Mouse (Mus musculus) right cerebral cortex, postnatal 4 days (tissue): Measurements from ENCODE around the gene Spire2.

ENCODE experiments used
- DNase-seq: peaks from one replicate; pipeline ENCODE4 v3.0.0-alpha.2; 2022

Gene Spire2

DNA sequence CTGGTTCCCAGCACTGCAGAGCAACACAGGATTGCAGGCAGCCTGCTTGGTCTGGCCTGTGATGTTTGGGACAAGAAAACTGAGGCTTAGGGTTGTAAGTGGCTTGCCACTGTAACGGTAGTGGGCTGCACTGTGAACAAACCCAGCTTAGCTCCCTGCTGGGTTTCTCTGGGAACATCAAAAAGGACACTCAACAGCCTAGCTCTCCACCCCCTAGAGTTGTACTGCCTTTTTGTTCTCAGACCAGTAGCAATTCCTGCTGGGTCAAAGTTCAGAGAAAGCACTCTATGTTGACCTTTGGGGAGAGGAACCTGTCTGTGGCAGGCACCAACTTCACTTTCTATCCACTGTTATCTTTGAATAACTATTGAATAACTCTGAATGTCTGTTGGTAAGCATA, 2.0 kb downstream of the Spire2 start:
- DNase-seq, result no peak

DNA sequence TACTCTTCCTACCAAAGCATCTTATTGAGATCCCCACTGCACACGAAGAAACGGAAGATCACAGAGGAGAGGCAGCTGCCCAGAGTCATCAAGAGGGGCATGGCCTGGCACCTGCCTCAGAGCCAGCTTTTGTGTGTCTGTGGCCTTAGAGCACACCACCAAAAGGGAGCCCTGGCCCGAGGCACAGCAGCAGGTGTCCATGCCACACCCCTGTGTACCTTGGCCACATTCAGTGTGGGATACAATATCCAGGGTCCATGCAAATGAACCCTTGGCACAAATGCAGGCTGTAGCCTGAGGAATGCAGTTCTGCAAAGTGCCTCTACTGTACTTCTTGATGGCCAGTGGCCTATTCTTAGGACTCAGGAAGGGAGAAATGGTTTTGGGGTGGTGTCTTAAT, 5.0 kb downstream of the Spire2 start:
- no peak for DNase-seq

DNA sequence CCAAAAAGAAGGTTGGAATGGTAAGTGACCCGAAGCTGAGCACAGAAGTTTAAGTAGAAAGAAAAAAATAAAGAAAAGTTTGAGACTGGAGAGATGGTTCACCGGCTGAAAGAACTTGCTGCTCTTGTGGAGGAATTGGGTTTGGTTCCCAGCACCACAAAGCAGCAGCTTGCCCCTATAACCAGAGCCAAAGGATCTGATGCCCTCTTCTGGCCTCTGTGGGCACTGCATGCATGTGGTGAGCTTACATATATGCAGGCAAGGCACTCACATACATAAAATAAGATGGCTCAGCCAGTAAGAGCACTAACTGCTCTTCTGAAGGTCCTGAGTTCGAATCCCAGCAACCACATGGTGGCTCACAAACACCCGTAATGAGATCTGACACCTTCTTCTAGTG, 7.6 kb downstream of the Spire2 start:
- DNase-seq, result no peak

DNA sequence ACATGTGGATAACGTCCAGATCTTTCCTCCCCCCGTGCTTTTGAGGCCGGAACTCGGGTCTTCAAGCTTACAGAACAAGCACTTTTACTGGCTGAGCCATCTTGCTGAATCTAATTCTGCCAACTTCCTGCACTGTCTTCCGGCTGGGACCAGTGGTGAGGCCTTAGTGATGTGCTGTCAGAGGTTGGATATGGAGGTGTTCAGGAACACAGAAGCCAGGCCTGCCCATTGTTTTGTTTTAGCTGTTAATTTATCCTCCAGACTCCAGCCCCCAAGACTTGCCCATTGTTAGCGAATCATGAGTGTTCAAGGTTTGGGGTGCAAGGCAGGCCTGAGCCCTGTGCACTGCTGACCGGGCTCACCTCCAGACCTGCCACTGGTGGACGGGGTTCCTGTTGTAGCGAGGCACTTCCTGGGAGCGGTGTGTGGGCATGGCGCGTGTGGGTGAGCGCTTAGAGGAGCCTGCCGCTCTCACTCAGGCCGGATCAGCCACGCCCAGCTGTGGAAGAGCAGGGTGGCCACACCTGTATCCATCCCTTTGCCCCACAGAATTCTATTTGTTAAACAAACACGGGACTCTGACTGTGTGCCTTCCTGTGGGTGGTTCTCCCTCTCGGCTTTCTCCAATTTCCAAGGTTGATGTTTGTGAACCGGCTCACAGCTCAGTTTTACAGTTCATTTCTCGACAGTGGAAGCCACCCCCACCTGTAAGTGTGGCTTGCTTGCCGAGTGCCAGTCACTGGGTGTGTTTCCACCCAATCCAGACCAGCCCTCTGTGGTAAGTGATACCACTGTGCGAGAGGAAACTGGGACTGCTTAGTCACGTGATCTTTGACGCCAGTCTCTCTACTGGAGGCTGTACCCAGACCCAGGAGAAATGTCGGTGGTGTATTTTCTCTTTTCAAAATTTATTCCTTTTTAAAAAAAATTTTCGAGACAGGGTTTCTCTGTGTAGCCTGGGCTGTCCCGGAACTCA, 8.8 kb downstream of the Spire2 start:
- DNase-seq, result no peak

DNA sequence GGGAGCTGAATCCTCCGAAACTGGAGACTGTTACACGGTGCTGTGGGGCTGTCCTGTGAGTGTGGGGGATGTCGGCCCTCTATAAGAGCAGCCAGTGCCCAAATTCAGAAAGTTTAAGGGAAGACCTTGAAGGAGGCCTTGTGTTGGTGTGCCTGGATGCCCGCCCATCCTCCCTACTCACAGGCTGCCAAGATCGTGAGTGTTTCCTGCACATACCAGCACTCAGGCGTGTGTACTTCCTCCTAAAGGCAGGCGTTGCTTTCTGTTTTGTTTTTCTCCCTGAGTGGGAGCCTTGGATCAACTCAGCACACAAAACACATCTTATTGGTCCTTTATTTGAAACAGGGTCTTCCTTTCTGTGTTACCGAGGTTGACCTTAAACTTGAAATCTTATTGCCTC, 9.7 kb downstream of the Spire2 start:
- DNase-seq, result no peak

DNA sequence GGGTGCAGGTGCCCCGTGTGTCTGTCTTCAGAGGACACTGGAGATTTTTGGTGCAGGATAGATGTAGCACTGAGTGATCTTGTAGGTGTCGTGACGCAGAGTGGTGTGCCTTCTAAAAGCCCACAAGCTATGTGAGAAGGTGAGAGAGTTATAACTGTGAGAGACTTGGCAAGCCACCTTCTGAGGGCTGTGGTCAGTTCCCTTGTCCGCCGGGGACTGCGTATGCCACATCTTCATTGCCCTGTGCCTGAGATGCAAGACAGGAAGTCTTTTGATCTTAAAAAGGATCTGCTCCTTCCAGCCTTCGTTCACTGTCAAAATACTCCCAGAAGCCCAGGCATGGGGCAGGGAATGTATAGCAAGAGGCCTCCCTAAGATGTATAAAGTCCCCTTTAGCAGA, 10.4 kb downstream of the Spire2 start:
- DNase-seq, result no peak

DNA sequence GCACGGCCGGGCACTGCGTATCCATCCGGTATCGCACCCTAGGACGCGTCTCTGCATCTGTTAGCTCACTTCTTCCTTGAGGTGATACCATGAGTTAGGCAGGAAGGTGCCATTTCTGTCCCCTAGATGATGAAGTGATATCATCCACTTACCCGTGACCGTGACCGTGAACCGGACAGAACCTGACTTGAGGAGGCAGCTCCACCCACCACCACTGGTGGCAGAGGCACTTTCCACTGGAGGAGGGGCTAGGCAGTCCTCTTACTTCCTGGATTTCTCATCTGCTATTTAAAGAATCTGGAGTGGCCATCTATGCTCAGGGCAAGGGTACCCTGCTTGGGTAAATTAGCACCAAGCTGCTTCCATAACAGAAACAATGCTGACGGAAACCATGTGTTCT, 10.9 kb downstream of the Spire2 start:
- no peak for DNase-seq

DNA sequence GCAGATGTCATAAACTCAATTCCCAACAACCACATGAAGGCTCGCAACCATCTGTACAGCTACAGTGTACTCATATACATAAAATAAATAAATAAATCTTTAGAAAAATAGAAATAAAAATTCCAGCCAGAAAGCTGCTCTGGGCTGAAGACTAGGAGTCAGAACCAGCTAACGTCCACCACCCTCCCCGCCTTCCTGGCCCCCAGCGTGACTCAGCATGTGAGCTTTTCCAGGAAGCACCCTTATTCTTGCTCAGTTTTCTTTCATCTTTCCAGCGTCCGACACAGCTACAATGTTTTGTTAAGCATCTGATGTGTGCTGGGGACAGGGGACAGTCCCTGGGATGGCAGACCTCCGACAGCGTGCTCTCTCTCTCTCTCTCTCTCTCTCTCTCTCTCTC, 12.6 kb downstream of the Spire2 start:
- DNase-seq, result no peak

DNA sequence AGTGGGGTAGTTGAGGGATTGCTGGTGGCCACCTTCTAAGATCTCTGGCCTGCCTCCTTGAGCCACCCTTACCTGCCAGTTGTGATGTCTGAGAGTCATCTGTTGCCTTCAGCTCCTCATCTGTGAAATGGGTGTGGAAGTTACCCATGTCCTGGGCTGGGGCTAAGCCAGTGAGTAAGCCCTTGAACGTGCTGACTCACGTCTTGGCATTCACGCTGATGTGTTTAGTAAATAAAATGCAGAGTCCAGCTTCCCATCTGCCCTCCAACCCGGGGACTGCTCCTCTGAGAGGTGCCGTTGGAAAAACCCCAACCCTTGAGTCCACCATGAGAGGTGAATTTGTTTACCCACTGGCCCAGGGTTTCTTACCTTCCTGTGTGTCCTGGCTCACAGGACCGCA, 13.3 kb downstream of the Spire2 start:
- DNase-seq, result no peak

DNA sequence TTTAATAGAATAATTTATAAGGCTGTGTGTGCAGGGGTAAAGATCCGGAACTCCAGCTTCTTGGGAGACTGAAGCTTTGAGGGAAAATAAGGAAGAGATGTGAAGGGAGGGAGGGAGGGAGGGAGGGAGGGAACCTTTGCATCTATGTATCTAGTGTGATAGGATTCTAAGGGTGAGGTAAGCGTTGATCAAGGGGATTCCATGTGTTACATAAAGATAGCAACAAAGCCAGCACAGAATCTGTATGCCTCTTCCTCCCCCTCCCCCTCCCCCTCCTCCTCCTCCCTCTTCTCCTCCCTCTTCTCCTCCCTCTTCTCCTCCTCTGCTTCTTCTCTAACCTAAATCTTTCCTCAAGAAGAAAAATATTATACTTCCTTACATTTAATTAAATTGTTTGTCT, 14.8 kb downstream of the Spire2 start:
- no peak for DNase-seq

DNA sequence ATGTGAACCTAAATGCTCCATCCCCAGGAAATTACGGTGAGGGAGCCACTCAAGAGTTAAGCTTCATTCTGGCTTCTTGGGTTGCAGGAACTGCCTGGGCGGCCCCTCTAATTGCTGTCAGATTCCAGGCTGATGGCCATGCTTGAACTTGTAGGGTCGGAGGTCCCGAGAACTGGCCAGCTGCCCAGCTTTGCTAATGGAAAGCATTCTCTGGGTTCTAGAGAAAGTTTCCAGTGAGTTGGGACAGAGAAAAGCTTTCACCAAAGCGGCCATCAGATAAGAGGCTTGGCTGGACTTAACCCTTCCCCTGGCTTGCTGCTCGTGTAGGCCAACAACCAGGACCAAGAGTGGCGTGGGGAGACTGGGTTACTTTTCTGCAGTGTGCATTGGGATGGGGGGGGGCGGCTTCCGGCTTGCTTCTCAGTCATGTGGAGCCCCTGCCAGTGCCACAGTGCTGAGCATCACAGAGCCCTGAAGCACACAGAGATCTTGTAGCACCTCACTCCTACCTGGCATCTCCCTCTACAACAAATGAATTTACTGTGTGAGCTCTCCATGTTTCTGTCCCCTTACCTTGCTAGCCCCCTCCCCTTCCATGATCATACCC, 15.8 kb downstream of the Spire2 start:
- DNase-seq, result peak; percentile 75

DNA sequence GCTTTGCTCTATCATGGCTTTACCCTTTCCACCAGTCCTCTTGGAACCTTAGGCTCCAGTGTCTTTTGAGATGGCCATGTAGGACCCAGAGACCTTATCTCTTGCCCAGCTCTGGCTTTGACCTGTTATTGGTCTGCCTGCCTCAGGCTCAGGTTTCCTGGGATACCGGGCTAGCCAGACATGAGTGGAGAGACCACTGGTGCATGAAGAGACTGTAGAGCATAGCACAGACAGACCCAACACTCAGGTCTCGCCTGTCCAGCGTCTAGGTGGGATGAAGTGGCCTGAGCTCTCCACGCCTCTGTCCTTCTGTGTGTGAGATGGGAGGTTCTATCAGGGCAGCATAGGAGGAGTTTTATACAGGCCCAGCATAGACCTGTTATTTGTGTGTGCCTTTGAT, 16.6 kb downstream of the Spire2 start:
- DNase-seq, result no peak

DNA sequence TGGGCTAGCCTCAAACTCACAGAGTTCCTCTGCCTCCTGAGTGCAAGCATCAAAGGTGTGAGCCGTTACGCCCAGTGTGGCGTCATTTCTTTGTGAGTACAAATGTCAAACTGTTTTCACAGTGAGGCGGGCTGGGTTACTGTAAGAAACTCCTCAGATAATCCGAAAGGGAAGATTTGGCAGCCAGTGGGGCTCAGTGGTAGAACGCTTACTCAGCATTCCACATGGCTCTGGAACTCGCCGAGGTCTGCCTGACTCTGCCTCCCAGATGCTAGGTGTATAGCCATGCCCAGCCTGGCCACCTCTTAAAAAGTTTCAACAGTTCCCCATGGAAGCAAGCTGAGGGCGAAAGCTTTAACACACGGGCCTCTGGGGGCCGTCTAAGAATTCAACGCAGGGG, 19.6 kb downstream of the Spire2 start:
- DNase-seq, result no peak

DNA sequence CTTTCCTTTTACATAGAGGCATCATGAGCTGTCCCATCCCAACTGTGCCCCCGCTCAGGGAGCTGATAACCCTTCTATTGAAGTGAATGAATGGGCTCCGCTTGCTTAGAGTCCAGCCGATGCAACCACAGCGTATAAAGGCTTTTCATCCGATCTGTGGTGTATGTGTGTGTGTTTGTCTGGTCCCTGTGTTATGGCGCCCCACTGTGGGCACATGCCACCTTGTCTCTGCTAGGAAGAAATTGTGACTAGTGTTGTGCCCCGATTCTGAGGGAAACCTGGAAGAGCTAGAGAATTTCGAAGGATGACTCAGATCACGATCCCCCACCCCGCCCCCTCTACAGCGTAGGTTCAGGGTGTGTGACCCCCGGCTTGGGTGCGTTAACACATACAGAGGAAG, 20.3 kb downstream of the Spire2 start:
- peak; percentile 69 for DNase-seq

DNA sequence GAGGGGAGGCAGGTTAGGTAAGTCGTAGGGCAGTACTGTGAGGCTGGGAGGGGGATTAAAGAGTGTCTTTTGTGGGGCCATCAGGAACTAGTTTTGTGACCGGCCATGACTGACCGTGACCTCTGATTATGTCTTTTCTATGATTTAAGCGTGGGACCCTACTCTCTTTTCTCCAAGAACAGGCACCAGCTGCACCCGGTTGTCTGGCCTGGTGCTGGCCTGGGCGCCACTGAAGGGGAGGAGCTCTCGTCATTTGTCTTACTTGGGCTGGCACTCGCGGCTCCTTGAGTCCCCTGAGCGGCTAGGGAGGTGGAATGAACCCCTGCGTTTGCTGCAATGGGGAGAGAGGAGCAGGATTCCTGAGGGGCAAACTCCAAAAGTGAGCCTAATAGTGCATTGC, 20.7 kb downstream of the Spire2 start:
- no peak for DNase-seq

DNA sequence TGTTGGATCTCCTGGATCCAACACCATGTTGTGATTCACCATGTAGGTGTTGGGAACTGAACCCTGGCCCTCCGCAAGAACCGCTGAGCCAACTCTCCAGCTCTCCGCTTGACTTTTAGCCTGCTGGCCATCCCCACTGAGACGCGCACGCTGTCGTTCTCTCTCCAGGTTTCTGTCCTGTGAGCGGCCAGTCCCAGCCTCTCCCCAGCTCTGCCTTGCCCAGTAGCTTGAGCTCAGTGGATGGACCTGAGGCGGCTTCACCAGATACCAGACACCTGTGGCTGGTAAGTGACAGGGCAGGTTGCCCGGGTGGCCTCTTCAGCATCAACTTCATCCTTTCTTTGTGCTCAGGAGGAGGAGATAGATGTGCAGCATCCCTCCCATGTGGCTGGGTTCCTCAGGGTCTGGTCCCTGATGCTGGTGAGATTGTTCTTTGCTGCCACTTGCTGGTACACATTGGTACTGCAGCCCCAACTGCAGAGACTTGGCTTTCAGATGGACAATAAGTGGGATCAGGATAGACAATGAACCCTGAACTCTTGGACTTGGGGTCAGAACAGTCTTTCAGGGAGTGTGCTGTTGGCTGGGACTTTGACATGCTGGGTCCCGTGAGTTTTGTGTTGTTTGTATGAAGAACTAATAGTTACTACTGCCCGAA, 28.7 kb downstream of the Spire2 start:
- peak; percentile 87 for DNase-seq

DNA sequence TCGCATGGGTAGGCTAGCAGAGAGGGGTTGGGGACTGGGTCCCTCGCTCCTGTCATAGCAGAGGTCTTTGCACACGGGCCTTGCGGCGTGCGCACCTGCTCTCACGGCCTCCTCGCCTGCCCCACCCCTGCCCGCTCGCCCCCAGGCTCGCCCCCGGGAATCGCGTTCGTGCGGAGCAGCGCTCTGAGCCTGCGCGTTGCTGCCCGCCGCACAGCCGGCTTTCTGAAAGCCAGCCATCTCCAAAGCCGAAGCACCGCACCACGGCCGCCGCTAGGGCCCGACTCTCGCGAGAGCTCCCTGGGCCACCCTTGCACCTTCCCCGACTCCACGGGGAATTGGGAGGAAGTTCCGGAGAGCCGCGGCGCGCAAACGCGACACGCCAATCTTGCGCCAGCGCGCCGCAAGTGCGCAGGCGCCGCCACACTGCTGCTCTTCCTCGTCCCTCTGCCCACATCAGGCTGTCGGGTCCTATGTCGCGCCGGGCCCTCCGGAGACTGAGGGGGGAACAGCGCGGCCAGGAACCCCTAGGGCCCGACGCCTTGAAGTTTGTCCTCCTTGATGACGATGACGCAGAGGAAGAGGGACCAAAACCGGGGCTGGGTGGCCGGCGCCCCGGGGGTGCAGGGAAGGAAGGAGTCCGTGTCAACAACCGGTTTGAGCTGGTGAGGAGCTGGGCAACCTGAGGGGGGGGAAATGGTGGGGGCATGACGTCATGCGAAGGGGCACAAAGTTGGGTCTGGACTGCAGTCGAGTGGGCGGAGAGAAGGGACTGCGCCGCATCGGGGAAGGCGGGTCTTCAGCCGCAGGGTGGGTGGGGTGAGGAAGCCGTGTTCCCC, 41.1 kb downstream of the Spire2 start, which contains the start of gene Tcf25:
Gene Tcf25, plus strand, starts transcription at position 351 of the 836 bp plus-strand sequence.
- peak; percentile 96 for DNase-seq

DNA sequence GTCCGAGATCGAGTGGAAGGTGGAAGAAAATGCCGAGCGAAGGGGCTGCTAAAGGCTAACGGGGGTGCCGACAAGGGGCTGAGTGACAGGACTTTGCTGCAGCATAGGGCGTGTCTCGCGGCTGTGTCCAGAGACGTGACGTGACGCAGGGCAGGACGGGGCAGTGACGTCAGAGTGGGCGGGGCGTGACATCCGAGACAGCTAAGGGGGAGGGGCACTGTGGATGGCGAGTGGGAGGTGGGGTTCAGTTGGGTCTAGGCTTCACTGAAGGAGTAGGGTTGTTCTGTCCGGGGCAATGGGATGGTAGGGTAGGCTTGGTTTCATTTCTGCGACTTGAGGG, 41.7 kb downstream of the Spire2 start:
- peak; percentile 93 for DNase-seq

DNA sequence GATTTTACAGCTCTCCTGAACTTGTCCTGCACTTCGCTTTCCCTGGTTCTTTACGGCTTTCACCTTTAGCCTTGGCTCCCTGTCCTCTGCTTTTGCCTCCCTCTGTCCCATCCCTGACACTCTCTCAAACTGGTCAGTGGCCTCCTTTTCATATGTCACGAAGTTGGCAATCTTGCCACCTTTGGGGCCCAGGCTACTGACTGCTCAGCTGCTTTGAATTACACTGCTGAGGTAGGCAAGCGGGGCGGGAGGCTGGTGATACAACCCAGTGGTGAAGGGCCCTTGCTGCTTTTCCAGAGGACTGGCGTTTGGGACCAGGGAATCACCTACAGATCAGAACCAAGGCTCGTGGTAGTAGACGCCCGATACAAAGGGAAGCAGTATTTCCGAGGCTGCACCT, 43.2 kb downstream of the Spire2 start:
- DNase-seq, result no peak

DNA sequence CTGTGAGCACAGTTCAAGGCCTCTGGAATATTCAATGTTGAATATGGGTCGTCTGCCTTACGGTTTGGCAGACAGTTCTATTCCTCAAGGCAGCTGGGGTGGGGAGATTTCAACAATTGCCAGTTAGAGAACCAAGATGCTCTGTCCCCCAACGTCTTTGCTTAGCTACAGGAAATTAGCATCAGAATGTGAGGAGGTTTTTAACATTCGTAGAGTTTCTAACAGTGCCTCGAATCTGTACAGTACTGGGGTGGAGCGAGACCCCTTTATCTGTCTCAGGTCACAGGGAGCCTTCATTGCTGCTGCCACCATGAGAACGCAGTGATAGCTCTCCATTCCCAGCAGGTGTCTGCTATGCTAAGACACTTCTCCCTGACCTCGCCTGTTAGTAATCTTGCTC, 43.6 kb downstream of the Spire2 start:
- DNase-seq, result no peak

DNA sequence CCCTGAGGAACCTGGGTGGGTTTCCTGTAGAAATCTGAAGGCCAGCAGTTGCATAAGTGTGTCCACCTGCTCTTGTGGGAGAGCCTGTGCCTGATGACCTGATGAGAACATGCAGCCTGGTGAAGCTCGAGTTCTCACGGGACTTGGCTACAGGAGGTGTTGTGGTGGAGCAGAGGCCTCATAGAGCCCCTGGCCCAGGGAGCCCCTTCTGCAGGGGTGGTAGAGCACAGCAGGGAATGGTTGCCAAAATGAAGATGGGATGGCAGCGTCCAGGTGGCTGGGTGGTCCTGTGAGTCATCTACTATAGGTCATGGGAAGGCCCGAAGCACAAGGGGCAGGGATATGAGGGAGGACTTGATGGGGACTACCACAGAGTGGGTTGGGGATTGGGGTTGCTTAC, 49.2 kb downstream of the Spire2 start:
- DNase-seq, result no peak

DNA sequence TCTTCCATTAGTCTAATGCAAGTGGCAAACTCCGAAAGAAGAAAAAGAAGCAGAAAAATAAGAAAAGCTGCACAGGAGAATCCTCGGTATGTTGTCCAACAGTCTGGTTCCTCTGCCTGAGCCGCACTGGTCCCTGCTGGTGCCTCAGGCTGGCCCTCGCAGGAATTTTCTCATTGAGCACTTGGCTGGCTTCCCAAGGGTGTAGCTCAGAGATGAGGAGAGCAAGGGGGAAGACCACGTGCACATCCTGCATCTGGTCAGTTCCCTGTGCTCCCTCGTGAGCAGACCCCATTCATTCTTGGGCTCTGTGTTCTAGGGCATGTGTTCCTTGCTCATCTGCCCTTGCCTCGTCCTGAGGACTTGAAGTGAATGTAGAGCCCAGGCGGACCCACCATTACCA, 50.0 kb downstream of the Spire2 start:
- no peak for DNase-seq

DNA sequence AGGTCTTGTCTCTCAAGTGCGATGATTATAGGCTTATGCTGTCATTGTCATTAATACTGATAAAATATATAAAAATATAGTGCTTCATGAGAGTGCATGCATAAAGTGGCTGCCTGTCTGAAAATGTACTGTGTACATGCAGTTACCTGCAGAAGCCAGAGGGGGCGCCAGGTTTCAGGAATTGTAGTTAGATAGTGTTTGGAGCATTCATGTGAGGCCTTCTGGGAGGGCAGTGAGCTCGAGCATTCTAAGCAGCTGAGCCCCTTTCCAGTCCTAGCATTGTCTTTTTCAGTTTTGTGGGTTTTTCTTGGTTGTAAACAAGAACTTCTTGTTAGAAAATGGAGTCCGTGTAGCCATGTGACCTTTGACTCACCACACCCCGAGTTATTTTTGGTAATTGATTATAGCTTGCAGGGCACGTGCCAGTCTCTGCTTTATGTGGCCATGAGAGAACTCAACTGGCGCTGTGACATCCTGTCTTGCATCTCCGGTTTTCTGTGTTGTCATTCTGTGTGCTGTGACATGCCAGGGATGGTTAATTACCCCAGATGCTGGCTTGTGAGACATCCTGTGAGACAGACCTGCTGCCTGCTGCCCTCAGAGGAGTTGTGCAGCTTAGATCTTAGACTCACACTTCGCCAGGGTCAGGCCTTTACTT, 52.5 kb downstream of the Spire2 start:
- peak; percentile 67 for DNase-seq
